Mouse (Mus musculus): ENCODE data around the gene Olfr1360. TPM values are rescaled to one million over a fixed set of nuclear protein-coding genes. Genes with fewer than 3 reads are reported as not detected.

Gene Olfr1360
- polyA plus RNA-seq, 2 experiments from 2014 or later = not detected

- no peak for ATAC-seq
Measured at GRCm38 (mm10) chr13:21642418-21642817, 34.8 kb downstream of the Olfr1360 start, which contains the start of gene Olfr11. Gene Olfr11 (minus strand): TSS chr13:21642518.

Other genes with a start within 250 kb of the Olfr1360 start
- 1 to 10 TPM in 1 of 2 experiments, under 1 TPM in 1; 0.82 to 1.4 TPM for gene Pgbd1, start 236.3 kb downstream of the Olfr1360 start, polyA plus RNA-seq (2017; shearing (Covaris generic))
- 10 to 100 TPM; 52.6 to 54.9 TPM for gene Zscan26, start 223.7 kb downstream of the Olfr1360 start, polyA plus RNA-seq (2017; shearing (Covaris generic))
- not detected for gene Nkapl, start 208.9 kb downstream of the Olfr1360 start, polyA plus RNA-seq (2017; shearing (Covaris generic))
- gene Zkscan4, start 198.5 kb downstream of the Olfr1360 start, polyA plus RNA-seq (2017; shearing (Covaris generic)) = not detected
- gene Gm10065, start 198.0 kb downstream of the Olfr1360 start, polyA plus RNA-seq (2017; shearing (Covaris generic)) = not detected
- under 1 TPM in 1 of 2 experiments, not detected in 1; 0.50 TPM for gene AK157302, start 182.2 kb downstream of the Olfr1360 start, polyA plus RNA-seq (2017; shearing (Covaris generic))
- gene Gm11273, start 176.0 kb downstream of the Olfr1360 start, polyA plus RNA-seq (2017; shearing (Covaris generic)) = 10 to 100 TPM in 1 of 2 experiments, 1 to 10 TPM in 1; 2.5 to 45.3 TPM
- 10 to 100 TPM in 1 of 2 experiments, 1 to 10 TPM in 1; 5.0 to 10.1 TPM for gene Zkscan8, start 146.3 kb downstream of the Olfr1360 start, polyA plus RNA-seq (2017; shearing (Covaris generic))
- gene Olfr1366, start 134.6 kb downstream of the Olfr1360 start, polyA plus RNA-seq (2017; shearing (Covaris generic)) = not detected
- under 1 TPM in 1 of 2 experiments, not detected in 1; 0.40 TPM for gene Olfr1535, start 117.5 kb downstream of the Olfr1360 start, polyA plus RNA-seq (2017; shearing (Covaris generic))
- not detected for gene Olfr1364, start 95.6 kb downstream of the Olfr1360 start, polyA plus RNA-seq (2017; shearing (Covaris generic))
- not detected for gene Olfr1362, start 63.4 kb downstream of the Olfr1360 start, polyA plus RNA-seq (2017; shearing (Covaris generic))
- not detected for gene Olfr11, start 34.9 kb downstream of the Olfr1360 start, polyA plus RNA-seq (2017; shearing (Covaris generic))
- gene Olfr1361, start 14.0 kb downstream of the Olfr1360 start, polyA plus RNA-seq (2017; shearing (Covaris generic)) = not detected
- not detected for gene Olfr1359, start 20.7 kb upstream of the Olfr1360 start, polyA plus RNA-seq (2017; shearing (Covaris generic))
- gene Hist1h2bl, start 38.7 kb upstream of the Olfr1360 start, polyA plus RNA-seq (2017; shearing (Covaris generic)) = 1 to 10 TPM in 1 of 2 experiments, not detected in 1; 1.2 TPM
- gene Hist1h2ai, start 39.0 kb upstream of the Olfr1360 start, polyA plus RNA-seq (2017; shearing (Covaris generic)) = 1 to 10 TPM in 1 of 2 experiments, not detected in 1; 5.1 TPM
- gene Hist1h3h, start 40.3 kb upstream of the Olfr1360 start, polyA plus RNA-seq (2017; shearing (Covaris generic)) = 1 to 10 TPM in 1 of 2 experiments, not detected in 1; 6.0 TPM
- 1 to 10 TPM; 2.4 to 2.8 TPM for gene Hist1h2bm, start 44.6 kb upstream of the Olfr1360 start, polyA plus RNA-seq (2017; shearing (Covaris generic))
- under 1 TPM in 1 of 2 experiments, not detected in 1; 0.61 TPM for gene Hist1h4j, start 57.7 kb upstream of the Olfr1360 start, polyA plus RNA-seq (2017; shearing (Covaris generic))
- gene Hist1h4k, start 73.1 kb upstream of the Olfr1360 start, polyA plus RNA-seq (2017; shearing (Covaris generic)) = 1 to 10 TPM; 4.8 to 6.3 TPM
- gene Hist1h2ak, start 76.4 kb upstream of the Olfr1360 start, polyA plus RNA-seq (2017; shearing (Covaris generic)) = 1 to 10 TPM; 2.5 to 3.5 TPM
- 1 to 10 TPM; 3.3 to 5.0 TPM for gene Hist1h2bn, start 76.7 kb upstream of the Olfr1360 start, polyA plus RNA-seq (2017; shearing (Covaris generic))
- gene Hist1h1b, start 103.2 kb upstream of the Olfr1360 start, polyA plus RNA-seq (2017; shearing (Covaris generic)) = 10 to 100 TPM; 28.3 to 35.3 TPM
- 1 to 10 TPM in 1 of 2 experiments, not detected in 1; 3.8 TPM for gene Hist1h3i, start 106.0 kb upstream of the Olfr1360 start, polyA plus RNA-seq (2017; shearing (Covaris generic))
- 10 to 100 TPM in 1 of 2 experiments, 1 to 10 TPM in 1; 2.0 to 11.5 TPM for gene Hist1h2an, start 109.8 kb upstream of the Olfr1360 start, polyA plus RNA-seq (2017; shearing (Covaris generic))
- gene Hist1h2bp, start 110.1 kb upstream of the Olfr1360 start, polyA plus RNA-seq (2017; shearing (Covaris generic)) = not detected
- gene Hist1h2bq, start 132.8 kb upstream of the Olfr1360 start, polyA plus RNA-seq (2017; shearing (Covaris generic)) = 1 to 10 TPM; 4.2 to 9.2 TPM
- 1 to 10 TPM in 1 of 2 experiments, not detected in 1; 2.4 TPM for gene Hist1h2ao, start 133.1 kb upstream of the Olfr1360 start, polyA plus RNA-seq (2017; shearing (Covaris generic))
- gene Hist1h4m, start 134.3 kb upstream of the Olfr1360 start, polyA plus RNA-seq (2017; shearing (Covaris generic)) = 1 to 10 TPM in 1 of 2 experiments, not detected in 1; 6.5 TPM
- 10 to 100 TPM in 1 of 2 experiments, not detected in 1; 15.9 TPM for gene Hist1h4n, start 154.8 kb upstream of the Olfr1360 start, polyA plus RNA-seq (2017; shearing (Covaris generic))
- gene Hist1h2ap, start 156.1 kb upstream of the Olfr1360 start, polyA plus RNA-seq (2017; shearing (Covaris generic)) = 100 to 1,000 TPM; 214 to 439 TPM
- 1 to 10 TPM; 4.0 to 9.2 TPM for gene Hist1h2br, start 156.3 kb upstream of the Olfr1360 start, polyA plus RNA-seq (2017; shearing (Covaris generic))

Measured in activated CD4-positive, CD25-positive, alpha-beta regulatory T cell, adult 4 months (primary cell).